Mouse (Mus musculus) stomach, embryonic 15.5 days (tissue): ENCODE measurements at regions not wholly inside any gene's neighbourhood (a gene's known extent, or its start where the extent isn't known, plus 50 kb on each side); places are given as distances from the start of the nearest gene placed in this dataset.

Experiments
- ATAC-seq: fragments of 200-750 bp; cut with Nextera tagmentation; 2 replicates; pipeline ENCODE4 v1.8.0; 2017; ENCODE audit warnings: low read depth, moderate number of reproducible peaks, moderate TSS enrichment; ENCODE audit not compliant: insufficient read depth, low FRiP score
- H3K27ac ChIP-seq: fragments of 300-500 bp; sonication (generic); 2 replicates; pipeline ENCODE4 v1.5.1; 2015; ENCODE audit warnings: mild to moderate bottlenecking, inconsistent platforms
- H3K27me3 ChIP-seq: fragments of 300-500 bp; sonication (generic); replicated peaks from 2 replicates; pipeline ENCODE4 v1.6.1; 2015; ENCODE audit warnings: inconsistent platforms
- H3K36me3 ChIP-seq: fragments of 300-500 bp; sonication (generic); 2 replicates; pipeline ENCODE4 v1.6.1; 2015; ENCODE audit warnings: inconsistent platforms
- H3K4me1 ChIP-seq: fragments of 300-500 bp; sonication (generic); 2 replicates; pipeline ENCODE4 v1.6.1; 2015; ENCODE audit warnings: inconsistent platforms
- H3K4me2 ChIP-seq: fragments of 300-500 bp; sonication (generic); 2 replicates; pipeline ENCODE4 v1.6.1; 2015; ENCODE audit warnings: mild to moderate bottlenecking, inconsistent platforms
- H3K4me3 ChIP-seq: fragments of 300-500 bp; sonication (generic); replicated peaks from 2 replicates; pipeline ENCODE4 v1.5.1; 2015; ENCODE audit warnings: inconsistent platforms
- H3K9ac ChIP-seq: fragments of 300-500 bp; sonication (generic); 2 replicates; pipeline ENCODE4 v1.6.1; 2015; ENCODE audit warnings: inconsistent platforms
- H3K9me3 ChIP-seq: fragments of 300-500 bp; sonication (generic); 2 replicates; pipeline ENCODE4 v1.6.1; 2016; ENCODE audit warnings: inconsistent platforms
- WGBS: fragments of 180-500 bp; shearing (Covaris S2); methylation state at CpG from one replicate; pipeline ENCODE4 v1.1.7; 2015; 5-methylcytosine and 5-hydroxymethylcytosine counted together

GRCm38 (mm10) chr6:117617168-117617567 is 223.8 kb upstream of the Zfp637 start:
- Histone ChIP-seq H3K4me2 (no peak overlapping the region), H3K9ac (no peak overlapping the region), H3K9me3 (no peaks in the 10 kb centered on the region), H3K4me3 (no peak overlapping the region), H3K27me3 (no peaks in the 10 kb centered on the region), H3K27ac (no peak overlapping the region), H3K4me1 (0 out of 2 replicates have a peak, but pooled peaks cover 14% of the 10 kb centered on the region), H3K36me3 (no peaks in the 10 kb centered on the region)
- WGBS: 55% methylated on average over 6 of the region's 6 CpGs
- no peak for ATAC-seq

GRCm38 (mm10) chr6:117617951-117618350 is 223.0 kb upstream of the Zfp637 start:
- ATAC-seq: no peak
- Histone ChIP-seq H3K9ac (no peak overlapping the region), H3K9me3 (no peaks in the 10 kb centered on the region), H3K4me3 (no peak overlapping the region), H3K27ac (no peak overlapping the region), H3K4me2 (no peak overlapping the region), H3K27me3 (no peaks in the 10 kb centered on the region), H3K36me3 (no peaks in the 10 kb centered on the region), H3K4me1 (0 out of 2 replicates have a peak, but pooled peaks cover 12% of the 10 kb centered on the region)
- 83% methylated on average over 4 of the region's 4 CpGs for WGBS

- H3K27ac ChIP-seq: no peak overlapping the region
- H3K36me3 ChIP-seq: no peaks in the 10 kb centered on the region
- no peak for ATAC-seq
- H3K9me3 ChIP-seq: no peaks in the 10 kb centered on the region
- no peaks in the 10 kb centered on the region for H3K27me3 ChIP-seq
- H3K4me1 ChIP-seq: no peaks in the 10 kb centered on the region
- H3K9ac ChIP-seq: no peak overlapping the region
- no peak overlapping the region for H3K4me3 ChIP-seq
- WGBS: 65% methylated on average over 2 of the region's 2 CpGs
- H3K4me2 ChIP-seq: no peak overlapping the region
Measured at GRCm38 (mm10) chr6:117619606-117620005, 221.4 kb upstream of the Zfp637 start.

- H3K4me3 ChIP-seq: no peak overlapping the region
- H3K9ac ChIP-seq: no peak overlapping the region
- no peaks in the 10 kb centered on the region for H3K27me3 ChIP-seq
- 72% methylated on average over 6 of the region's 6 CpGs for WGBS
- no peaks in the 10 kb centered on the region for H3K9me3 ChIP-seq
- H3K36me3 ChIP-seq: no peaks in the 10 kb centered on the region
- H3K27ac ChIP-seq: no peak overlapping the region
- ATAC-seq: no peak
- no peaks in the 10 kb centered on the region for H3K4me1 ChIP-seq
- no peak overlapping the region for H3K4me2 ChIP-seq
Measured at GRCm38 (mm10) chr6:117622446-117622845, 218.5 kb upstream of the Zfp637 start.

GRCm38 (mm10) chr6:117622946-117623345 is 218.0 kb upstream of the Zfp637 start:
- H3K27ac ChIP-seq: no peak overlapping the region
- no peaks in the 10 kb centered on the region for H3K9me3 ChIP-seq
- no peak overlapping the region for H3K4me2 ChIP-seq
- no peaks in the 10 kb centered on the region for H3K27me3 ChIP-seq
- no peak overlapping the region for H3K9ac ChIP-seq
- no peak for ATAC-seq
- H3K4me1 ChIP-seq: no peaks in the 10 kb centered on the region
- no peaks in the 10 kb centered on the region for H3K36me3 ChIP-seq
- H3K4me3 ChIP-seq: no peak overlapping the region

- Histone ChIP-seq H3K36me3 (no peaks in the 10 kb centered on the region), H3K4me1 (no peaks in the 10 kb centered on the region), H3K4me2 (no peak overlapping the region), H3K4me3 (no peak overlapping the region), H3K9me3 (no peaks in the 10 kb centered on the region), H3K27ac (no peak overlapping the region), H3K27me3 (no peaks in the 10 kb centered on the region), H3K9ac (no peak overlapping the region)
- ATAC-seq: no peak
- WGBS: 61% methylated on average over 5 of the region's 5 CpGs
Measured at GRCm38 (mm10) chr6:117625716-117626115, 215.3 kb upstream of the Zfp637 start.

- H3K4me1 ChIP-seq: no peaks in the 10 kb centered on the region
- H3K4me2 ChIP-seq: no peak overlapping the region
- WGBS: 84% methylated on average over 3 of the region's 3 CpGs
- H3K9me3 ChIP-seq: no peaks in the 10 kb centered on the region
- H3K4me3 ChIP-seq: no peak overlapping the region
- no peaks in the 10 kb centered on the region for H3K36me3 ChIP-seq
- no peaks in the 10 kb centered on the region for H3K27me3 ChIP-seq
- no peak overlapping the region for H3K9ac ChIP-seq
- H3K27ac ChIP-seq: no peak overlapping the region
- no peak for ATAC-seq
Measured at GRCm38 (mm10) chr6:117627461-117627860, 213.5 kb upstream of the Zfp637 start.

- no peaks in the 10 kb centered on the region for H3K27me3 ChIP-seq
- ATAC-seq: no peak
- 58% methylated on average over 8 of the region's 8 CpGs for WGBS
- no peaks in the 10 kb centered on the region for H3K4me1 ChIP-seq
- no peak overlapping the region for H3K4me3 ChIP-seq
- no peak overlapping the region for H3K4me2 ChIP-seq
- no peak overlapping the region for H3K27ac ChIP-seq
- H3K9ac ChIP-seq: no peak overlapping the region
- H3K36me3 ChIP-seq: no peaks in the 10 kb centered on the region
- no peaks in the 10 kb centered on the region for H3K9me3 ChIP-seq
Measured at GRCm38 (mm10) chr6:117646628-117647027, 194.4 kb upstream of the Zfp637 start.

GRCm38 (mm10) chr6:117650541-117650940 is 190.4 kb upstream of the Zfp637 start:
- H3K27ac ChIP-seq: no peak overlapping the region
- no peak overlapping the region for H3K9ac ChIP-seq
- H3K27me3 ChIP-seq: no peaks in the 10 kb centered on the region
- no peak overlapping the region for H3K4me2 ChIP-seq
- ATAC-seq: no peak
- H3K36me3 ChIP-seq: no peaks in the 10 kb centered on the region
- peaks cover 11% of the 10 kb centered on the region for H3K4me1 ChIP-seq
- no peaks in the 10 kb centered on the region for H3K9me3 ChIP-seq
- 64% methylated on average over 5 of the region's 5 CpGs for WGBS
- H3K4me3 ChIP-seq: no peak overlapping the region

GRCm38 (mm10) chr6:117651551-117651950 is 189.4 kb upstream of the Zfp637 start:
- 81% methylated on average over 4 of the region's 4 CpGs for WGBS

GRCm38 (mm10) chr6:117652012-117652411 is 189.0 kb upstream of the Zfp637 start:
- Histone ChIP-seq H3K4me2 (no peak overlapping the region), H3K4me3 (no peak overlapping the region), H3K27ac (no peak overlapping the region), H3K27me3 (no peaks in the 10 kb centered on the region), H3K36me3 (no peaks in the 10 kb centered on the region), H3K4me1 (peaks cover 11% of the 10 kb centered on the region), H3K9me3 (no peaks in the 10 kb centered on the region), H3K9ac (no peak overlapping the region)
- 36% methylated on average over 3 of the region's 3 CpGs for WGBS
- ATAC-seq: no peak

More at GRCm38 (mm10) chr6:117651551-117651950, 189.4 kb upstream of the Zfp637 start:
- H3K9me3 ChIP-seq: no peaks in the 10 kb centered on the region
- no peaks in the 10 kb centered on the region for H3K27me3 ChIP-seq
- ATAC-seq: no peak
- no peaks in the 10 kb centered on the region for H3K36me3 ChIP-seq
- peaks cover 11% of the 10 kb centered on the region for H3K4me1 ChIP-seq
- H3K4me3 ChIP-seq: no peak overlapping the region
- H3K9ac ChIP-seq: no peak overlapping the region
- H3K27ac ChIP-seq: no peak overlapping the region
- H3K4me2 ChIP-seq: no peak overlapping the region

- H3K27ac ChIP-seq: peak overlapping the region; percentile 7; the same call in 1 of the 2 replicates
- no peak overlapping the region for H3K4me3 ChIP-seq
- peaks cover 11% of the 10 kb centered on the region for H3K4me1 ChIP-seq
- H3K4me2 ChIP-seq: no peak overlapping the region
- WGBS: 49% methylated on average over 9 of the region's 9 CpGs
- H3K36me3 ChIP-seq: no peaks in the 10 kb centered on the region
- H3K9me3 ChIP-seq: no peaks in the 10 kb centered on the region
- H3K27me3 ChIP-seq: no peaks in the 10 kb centered on the region
- no peak for ATAC-seq
- no peak overlapping the region for H3K9ac ChIP-seq
Measured at GRCm38 (mm10) chr6:117652917-117653316, 188.1 kb upstream of the Zfp637 start.

GRCm38 (mm10) chr6:117653886-117654425 is 187.0 kb upstream of the Zfp637 start:
- no peak overlapping the region for H3K9ac ChIP-seq
- no peak for ATAC-seq
- no peak overlapping the region for H3K4me3 ChIP-seq
- WGBS: 81% methylated on average over 15 of the region's 15 CpGs
- H3K9me3 ChIP-seq: no peaks in the 10 kb centered on the region
- H3K27ac ChIP-seq: no peak overlapping the region
- no peaks in the 10 kb centered on the region for H3K27me3 ChIP-seq
- no peaks in the 10 kb centered on the region for H3K36me3 ChIP-seq
- H3K4me2 ChIP-seq: no peak overlapping the region
- H3K4me1 ChIP-seq: peaks cover 11% of the 10 kb centered on the region
